In the genomic region with DNA sequence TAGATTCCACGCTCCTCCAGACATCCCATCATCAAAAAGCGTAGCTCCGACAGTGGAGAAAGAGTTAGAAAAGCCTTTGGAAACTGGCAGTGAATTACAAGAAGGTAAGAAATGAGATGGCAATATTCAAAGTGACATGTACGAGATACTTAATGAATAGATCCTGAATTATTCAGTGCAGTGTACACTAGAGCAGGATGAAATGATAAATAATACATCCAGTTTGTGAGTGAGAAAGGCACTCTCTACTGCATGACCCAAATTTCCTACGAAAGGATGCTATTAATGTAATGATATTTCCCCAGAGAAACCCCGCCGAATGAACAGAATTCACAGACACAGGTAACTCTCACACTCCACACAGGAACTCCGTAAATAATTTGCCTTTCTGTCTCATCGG, we compare ENCODE assay signal across 32 mouse cellular contexts. TPM values are rescaled to one million over a fixed set of nuclear protein-coding genes. Genes with fewer than 3 reads are reported as not detected.
"Had no signal": no experiment of that assay in that cellular context is flagged by ENCODE, and none has a peak within 500 bp of the region (broad histone marks: within the 10 kb centered on the region; RNA-seq: fewer than 3 reads in every experiment).

No protein-coding gene starts in this region.

- H3K9me3 ChIP-seq: kidney, embryonic 15.5 days; limb, embryonic 12.5 days; limb, embryonic 15.5 days; lung, embryonic 15.5 days; neural tube, embryonic 13.5 days had no signal

- H3K4me3 ChIP-seq: kidney, embryonic 15.5 days; limb, embryonic 12.5 days; limb, embryonic 15.5 days; lung, embryonic 15.5 days; myocyte; neural tube, embryonic 13.5 days had no signal

- DNase-seq: kidney, adult 2 months; kidney, postnatal 10 days; kidney, postnatal 36 days; liver, postnatal 0 days; lung, postnatal 14 days; lung, postnatal 4 days; right cerebral cortex, adult 18-20 months; right cerebral cortex, postnatal 14 days; right cerebral cortex, postnatal 4 days; thymus, adult 2 months; thymus, postnatal 14 days had no signal

- H3K9ac ChIP-seq: kidney, embryonic 15.5 days; limb, embryonic 12.5 days; limb, embryonic 15.5 days; liver, embryonic 14.5 days; liver, postnatal 0 days; lung, embryonic 15.5 days; neural tube, embryonic 13.5 days had no signal

- ATAC-seq: intestine, postnatal 0 days; liver, postnatal 0 days had no signal

- H3K27me3 ChIP-seq: kidney, embryonic 15.5 days; limb, embryonic 12.5 days; limb, embryonic 15.5 days; lung, embryonic 15.5 days; neural tube, embryonic 13.5 days had no signal

- H3K4me2 ChIP-seq: kidney, embryonic 15.5 days; limb, embryonic 12.5 days; limb, embryonic 15.5 days; liver, embryonic 11.5 days; lung, embryonic 15.5 days; neural tube, embryonic 13.5 days had no signal

- H3K27ac ChIP-seq: kidney, embryonic 15.5 days; limb, embryonic 12.5 days; limb, embryonic 15.5 days; liver, embryonic 14.5 days; lung, embryonic 15.5 days; neural tube, embryonic 13.5 days; stomach, postnatal 0 days had no signal

- H3K36me3 ChIP-seq: kidney, embryonic 15.5 days; limb, embryonic 12.5 days; limb, embryonic 15.5 days; lung, embryonic 15.5 days; neural tube, embryonic 13.5 days had no signal

- H3K4me1 ChIP-seq: kidney, embryonic 15.5 days; limb, embryonic 12.5 days; limb, embryonic 15.5 days; lung, embryonic 15.5 days; neural tube, embryonic 13.5 days had no signal

RNA-seq across cellular contexts. Expression of gene 1700017N19Rik, which starts 13.2 kb away (rescaled TPM):
- total RNA-seq: layer of hippocampus, adult 18-20 months; layer of hippocampus, postnatal 14 days; left cerebral cortex, adult 8-10 months; left cerebral cortex, postnatal 14 days; left cerebral cortex, postnatal 4 days; megakaryocyte progenitor cell, adult 5-6 weeks; megakaryocyte-erythroid progenitor cell, adult 5-6 weeks; monocyte, adult 5-6 weeks; neutrophil, adult 5-6 weeks had no signal
- polyA plus RNA-seq: intestine, embryonic 14.5 days; intestine, postnatal 0 days; kidney, adult 2 months; kidney, embryonic 15.5 days; limb, embryonic 12.5 days; limb, embryonic 15.5 days; liver, embryonic 11.5 days; liver, embryonic 14.5 days; liver, postnatal 0 days; lung, embryonic 15.5 days; myocyte; stomach, embryonic 14.5 days; stomach, postnatal 0 days; thymus, adult 2 months had no signal
